8 mouse cellular contexts compared by ENCODE assay signal in the genomic region with DNA sequence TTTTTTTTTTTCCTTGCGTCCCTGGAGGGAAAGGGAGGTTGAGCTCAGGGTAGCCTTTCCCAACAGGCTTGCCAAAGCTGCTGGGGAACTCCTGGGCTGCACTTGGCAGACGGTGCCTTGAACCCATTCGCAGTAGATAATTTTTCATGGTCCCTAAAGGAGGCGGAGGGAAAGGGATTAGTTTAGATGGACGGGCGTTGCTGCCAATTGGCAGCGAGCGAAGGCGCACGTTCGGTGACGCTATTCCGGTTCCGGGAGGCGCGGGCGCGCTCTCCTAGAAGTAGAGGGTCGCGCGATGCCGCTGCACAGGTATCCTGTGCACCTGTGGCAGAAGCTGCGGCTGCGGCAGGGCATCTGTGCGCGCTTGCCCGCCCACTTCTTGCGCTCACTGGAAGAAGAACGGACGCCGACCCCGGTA. TPM values are rescaled to one million over a fixed set of nuclear protein-coding genes. Genes with fewer than 3 reads are reported as not detected.
A peak's percentile ranks its signal among the peaks of the same experiment; 100 is the strongest.
DNase-seq lines count a peak whose midpoint lies in the region; ATAC-seq lines count a peak whose summit lies in the region.

A gene (plus strand): TSS at position 234 of the 418 bp plus-strand sequence.

- H3K4me3 ChIP-seq in hindbrain, embryonic 16.5 days (ENCODE audit: low read length): peak within 1 kb of the TSS; percentile 85
- H3K4me3 ChIP-seq in macrophage (ENCODE audit: inconsistent target): peak within 1 kb of the TSS; percentile 98

- WGBS in hindbrain, embryonic 16.5 days: under 1% methylated on average over 32 of the region's 32 CpGs
- 2% methylated on average over 32 of the region's 32 CpGs for WGBS in macrophage (ENCODE audit: missing documents)

- H3K27ac ChIP-seq in hindbrain, embryonic 16.5 days (ENCODE audit: low read depth, low read length): peak within 1 kb of the TSS; percentile 56; the same call in 1 of the 2 replicates
- H3K27ac ChIP-seq in macrophage: peak within 1 kb of the TSS; percentile 57

- peak within 1 kb of the TSS; percentile 76 for H3K4me2 ChIP-seq in hindbrain, embryonic 16.5 days (ENCODE audit: low read length)

- DNase-seq in WW6 (ENCODE audit: low read depth, low spot score): peak; percentile 94
- peak; percentile 88 to 97 for DNase-seq in cerebellum, postnatal 4 days (ENCODE audit: low spot score in 2 of 2)
- peak; percentile 94 for DNase-seq in gastrocnemius, adult 18-20 months (ENCODE audit: low spot score)
- peak; percentile 83 to 93 for DNase-seq in left cerebral cortex, adult 18-20 months (ENCODE audit: low spot score in 2 of 2)
- DNase-seq in right cerebral cortex, adult 18-20 months: peak; percentile 92
- DNase-seq in urinary bladder, postnatal 10 days (ENCODE audit: low spot score): peak; percentile 72

- H3K27me3 ChIP-seq in hindbrain, embryonic 16.5 days (replicated peaks; ENCODE audit: control insufficient read depth, insufficient read depth, low read length): peaks cover under 1% of the 10 kb centered on the region; the same call in 1 of the 2 replicates

- peaks cover 21% of the 10 kb centered on the region for H3K4me1 ChIP-seq in hindbrain, embryonic 16.5 days (ENCODE audit: control insufficient read depth, insufficient read depth, low read depth, low read length)

- no peaks in the 10 kb centered on the region for H3K9me3 ChIP-seq in hindbrain, embryonic 16.5 days (ENCODE audit: control insufficient read depth, low read length)

- H3K36me3 ChIP-seq in hindbrain, embryonic 16.5 days (ENCODE audit: control insufficient read depth, insufficient read depth, low read length): peaks cover 16% of the 10 kb centered on the region
- peaks cover 52% of the 10 kb centered on the region for H3K36me3 ChIP-seq in macrophage (ENCODE audit: inconsistent target)

- peak within 1 kb of the TSS; percentile 84 for H3K9ac ChIP-seq in hindbrain, embryonic 16.5 days (ENCODE audit: low read depth, low read length)

- peaks cover 30% of the 10 kb centered on the region for H3K79me2 ChIP-seq in macrophage (ENCODE audit: inconsistent target)

- peak; percentile 96 for ATAC-seq in hindbrain, embryonic 16.5 days

RNA-seq across cellular contexts. Expression of the gene that starts here (rescaled TPM):
- total RNA-seq in gastrocnemius, adult 18-20 months (2021): 10 to 100 TPM; 57.4 to 66.2 TPM
- 188 and 195 TPM in 2 replicates for polyA plus RNA-seq in hindbrain, embryonic 16.5 days (2015; fragmentation: Nextera tagmentation; extraction: Ambion mirVana)
- total RNA-seq in left cerebral cortex, adult 18-20 months (2021): 10 to 100 TPM; 64.3 to 66.9 TPM
- 10 to 100 TPM in 20 of 26 experiments, 1 to 10 TPM in 6; 3.9 to 51.8 (median 20.6) TPM for total RNA-seq in macrophage (2018; cell fraction: chromatin; rRNA removed)
- 10 to 100 TPM; 38.9 to 76.3 (median 58.6) TPM for total RNA-seq in macrophage (2018; cell fraction: cytosol; rRNA removed)
- 10 to 100 TPM in 23 of 26 experiments, 1 to 10 TPM in 3; 7.6 to 49.4 (median 22.2) TPM for total RNA-seq in macrophage (2018; cell fraction: nucleus; rRNA removed)
- polyA plus RNA-seq in macrophage (2018): 35.9 to 74.0 TPM (median 71.9 TPM) in 3 replicates

Comparison
In these comparisons a context has a peak if more than half of its experiments do, and no peak if none do; other contexts are left out.
1. Peak in every context shown above with its lines: DNase-seq, ATAC-seq, H3K4me3 ChIP-seq and H3K27ac ChIP-seq.